8 mouse cellular contexts compared by ENCODE assay signal in genomic region chr13:23745381-23746161, GRCm38 (mm10). TPM values are rescaled to one million over a fixed set of nuclear protein-coding genes. Genes with fewer than 3 reads are reported as not detected.
DNase-seq lines count a peak whose midpoint lies in the region; ATAC-seq and TF ChIP-seq lines count a peak whose summit lies in the region.

Hist1h3c (minus strand) TSS chr13:23745602.

- peak; percentile 96 for DNase-seq in ES-CJ7 (ENCODE audit: low read depth, low spot score)
- peak; percentile 90 to 92 for DNase-seq in heart, postnatal 10 days
- DNase-seq in kidney, postnatal 4 days, result peak; percentile 88 to 91
- DNase-seq in lung, adult 2 months, result peak; percentile 76
- DNase-seq in thymus, postnatal 0 days (ENCODE audit: low spot score), result peak; percentile 94

- under 1% methylated on average over 28 of the region's 28 CpGs for WGBS in forebrain, embryonic 13.5 days
- 2% methylated on average over 25 of the region's 28 CpGs for WGBS in lung, adult 2 months

- ATAC-seq in cerebellum, adult (ENCODE audit: insufficient number of reproducible peaks, low FRiP score, low TSS enrichment), result peak; percentile 56
- ATAC-seq in forebrain, embryonic 13.5 days, result peak; percentile 74
- ATAC-seq in neutrophil, adult 5-6 weeks (ENCODE audit: extremely low read depth, insufficient number of reproducible peaks, low FRiP score, poor library complexity, severe bottlenecking), result peak; percentile 64

- peak within 1 kb of the TSS; percentile 96 for H3K27ac ChIP-seq in forebrain, embryonic 13.5 days

- H3K9ac ChIP-seq in forebrain, embryonic 13.5 days, result peak within 1 kb of the TSS; percentile 75

- no peaks in the 10 kb centered on the region for H3K9me3 ChIP-seq in forebrain, embryonic 13.5 days (replicated peaks)

- H3K36me3 ChIP-seq in forebrain, embryonic 13.5 days (ENCODE audit: poor library complexity, severe bottlenecking), result no peaks in the 10 kb centered on the region

- TF ChIP-seq POLR2A in lung, adult 2 months (IDR thresholded peaks at IDR 0.05; ENCODE audit: borderline replicate concordance, extremely low read depth, low read depth, low read length), result no peak

- no peak for TF ChIP-seq CTCF in lung, adult 2 months (IDR thresholded peaks at IDR 0.05; ENCODE audit: insufficient read depth, low read length)

- H3K4me1 ChIP-seq in forebrain, embryonic 13.5 days, result peaks cover 25% of the 10 kb centered on the region
- peaks cover 7% of the 10 kb centered on the region for H3K4me1 ChIP-seq in lung, adult 2 months (ENCODE audit: control insufficient read depth, insufficient read depth, low read length)

- H3K4me2 ChIP-seq in forebrain, embryonic 13.5 days, result peak within 1 kb of the TSS; percentile 67

- intact Hi-C loops in heart, postnatal 10 days (cut with DNase I), result loop anchor here (5.0 to 10.0 kb wide), 3 partner anchors 211 to 1921 kb away; partner anchors contain the start of genes Hist1h2af, Hist1h2ag, Hist1h2bj and Hist1h3g

- peak within 1 kb of the TSS; percentile 40 for H3K4me3 ChIP-seq in forebrain, embryonic 13.5 days
- H3K4me3 ChIP-seq in lung, adult 2 months (replicated peaks; ENCODE audit: extremely low read depth, low read depth, low read length), result peak within 1 kb of the TSS; percentile 77

- H3K27me3 ChIP-seq in forebrain, embryonic 13.5 days, result no peaks in the 10 kb centered on the region

RNA-seq across cellular contexts. Expression of gene Hist1h3c, which starts in this region (rescaled TPM):
- 8.8 and 10.8 TPM in 2 replicates for polyA plus RNA-seq in forebrain, embryonic 13.5 days (2015; fragmentation: Nextera tagmentation; extraction: Ambion mirVana)
- 100 to 1,000 TPM in 1 of 2 experiments, 10 to 100 TPM in 1; 84.0 to 101 TPM for total RNA-seq in heart, postnatal 10 days (2021)
- 1.2 and 2.9 TPM in 2 replicates for polyA plus RNA-seq in lung, adult 2 months (2012; rRNA removed)
- 4.8 TPM in 1 of 2 replicates, not detected in the other for total RNA-seq in neutrophil, adult 5-6 weeks (2017)
- 32.0 and 33.1 TPM in 2 replicates for polyA plus RNA-seq in thymus, postnatal 0 days (2015; fragmentation: Nextera tagmentation; extraction: Ambion mirVana)

Comparison
In these comparisons a context has a peak if more than half of its experiments do, and no peak if none do; other contexts are left out.
1. Peak in every context shown above with its lines: DNase-seq, ATAC-seq, H3K4me3 ChIP-seq and H3K27ac ChIP-seq.
2. RNA of gene Hist1h3c (total RNA-seq): 84.0 to 101 TPM in heart, postnatal 10 days; 4.8 TPM in neutrophil, adult 5-6 weeks; every median in the first group is over 10 times any median in the second.